Mouse (Mus musculus) C2C12 (cell line): ENCODE measurements around the gene Gm45837. TPM values are rescaled to one million over a fixed set of nuclear protein-coding genes. Genes with fewer than 3 reads are reported as not detected.

ENCODE experiments used
- H3K27me3 ChIP-seq: one replicate; pipeline ENCODE4 v1.6.1; 2011; ENCODE audit not compliant: control insufficient read depth, insufficient read depth, insufficient read length
- H3K36me3 ChIP-seq: one replicate; pipeline ENCODE4 v1.6.1; 2011; ENCODE audit not compliant: control insufficient read depth, insufficient read depth
- H3K4me3 ChIP-seq: one replicate; pipeline ENCODE4 v1.5.1; 2011; ENCODE audit warnings: mild to moderate bottlenecking, control low read depth; ENCODE audit not compliant: poor library complexity, insufficient read depth, severe bottlenecking
- H3K79me2 ChIP-seq: one replicate; pipeline ENCODE4 v1.6.1; 2011; ENCODE audit not compliant: control insufficient read depth, insufficient read depth
- H3K79me3 ChIP-seq: one replicate; pipeline ENCODE4 v1.6.1; 2011; ENCODE audit warnings: low read depth, control low read depth
- H3ac ChIP-seq: one replicate; pipeline ENCODE3; 2011; ENCODE audit warnings: low read depth; ENCODE audit not compliant: control insufficient read depth, insufficient read length
- CEBPB ChIP-seq: IDR thresholded peaks from one replicate; pipeline ENCODE4 v1.6.1; 2011; ENCODE audit warnings: low read depth, mild to moderate bottlenecking, control low read depth, moderate library complexity
- CTCF ChIP-seq: IDR thresholded peaks from one replicate; pipeline ENCODE4 v1.5.1; 2011; ENCODE audit not compliant: control insufficient read depth, insufficient read depth, insufficient read length
- FOSL1 ChIP-seq: IDR thresholded peaks from one replicate; pipeline ENCODE4 v1.8.0; 2011; ENCODE audit warnings: mild to moderate bottlenecking, low read length; ENCODE audit not compliant: poor library complexity, insufficient read depth, severe bottlenecking
- MAX ChIP-seq: IDR thresholded peaks from one replicate; pipeline ENCODE4 v1.6.1; 2011; ENCODE audit warnings: mild to moderate bottlenecking, control low read depth
- MYOD1 ChIP-seq: IDR thresholded peaks from one replicate; pipeline ENCODE4 v1.6.1; 2011; ENCODE audit warnings: low read depth; ENCODE audit not compliant: control insufficient read depth, insufficient read length
- MYOG ChIP-seq: IDR thresholded peaks from one replicate; pipeline ENCODE4 v1.6.1; 2011; ENCODE audit not compliant: control insufficient read depth, insufficient read length; ENCODE audit errors: extremely low read depth
- USF1 ChIP-seq: IDR thresholded peaks from one replicate; pipeline ENCODE4 v1.6.1; 2011; ENCODE audit warnings: low read depth, mild to moderate bottlenecking, control low read depth, moderate library complexity
- polyA plus RNA-seq: library from polyadenylated mRNA; unstranded; fragments of >200 nt; fragmentation: generic; extraction: Trizol; gene quantifications from one replicate; pipeline ENCODE4 v1.2.1, GENCODE M21; 2012; ENCODE audit warnings: missing spikeins

The Gm45837 gene
- polyA plus RNA-seq, 1 experiment, result not detected

- Histone ChIP-seq H3K79me3 (no peaks in the 10 kb centered on the region), H3K79me2 (no peaks in the 10 kb centered on the region), H3ac (no peak overlapping the region), H3K4me3 (no peak overlapping the region), H3K27me3 (peaks cover 18% of the 10 kb centered on the region), H3K36me3 (no peaks in the 10 kb centered on the region)
- TF ChIP-seq FOSL1 (no peak), MYOD1 (no peak), CEBPB (no peak), CTCF (no peak), MAX (no peak), USF1 (no peak), MYOG (no peak)
These were observed 45.6 kb downstream of the Gm45837 start for GRCm38 (mm10) chr7:101456318-101456717.

- H3K79me3 ChIP-seq, result no peaks in the 10 kb centered on the region
- no peaks in the 10 kb centered on the region for H3K36me3 ChIP-seq
- no peak overlapping the region for H3ac ChIP-seq
- H3K27me3 ChIP-seq, result peaks cover 18% of the 10 kb centered on the region
- no peak overlapping the region for H3K4me3 ChIP-seq
- no peaks in the 10 kb centered on the region for H3K79me2 ChIP-seq
- no peak for TF ChIP-seq MYOG
- TF ChIP-seq CEBPB, result no peak
- TF ChIP-seq MAX, result no peak
- TF ChIP-seq USF1, result no peak
- TF ChIP-seq FOSL1, result no peak
- no peak for TF ChIP-seq CTCF
- TF ChIP-seq MYOD1, result no peak
These were observed 46.1 kb downstream of the Gm45837 start for GRCm38 (mm10) chr7:101456789-101457188.

GRCm38 (mm10) chr7:101457283-101457682 lies 46.6 kb downstream of the Gm45837 start:
- peaks cover 15% of the 10 kb centered on the region for H3K27me3 ChIP-seq
- H3K79me3 ChIP-seq, result no peaks in the 10 kb centered on the region
- H3ac ChIP-seq, result no peak overlapping the region
- no peak for TF ChIP-seq CTCF
- no peak for TF ChIP-seq MYOD1
- no peak for TF ChIP-seq USF1
- no peak for TF ChIP-seq MAX
- TF ChIP-seq MYOG, result no peak
- TF ChIP-seq CEBPB, result no peak
- TF ChIP-seq FOSL1, result no peak
- H3K79me2 ChIP-seq, result no peaks in the 10 kb centered on the region
- no peaks in the 10 kb centered on the region for H3K36me3 ChIP-seq
- no peak overlapping the region for H3K4me3 ChIP-seq

DNA sequence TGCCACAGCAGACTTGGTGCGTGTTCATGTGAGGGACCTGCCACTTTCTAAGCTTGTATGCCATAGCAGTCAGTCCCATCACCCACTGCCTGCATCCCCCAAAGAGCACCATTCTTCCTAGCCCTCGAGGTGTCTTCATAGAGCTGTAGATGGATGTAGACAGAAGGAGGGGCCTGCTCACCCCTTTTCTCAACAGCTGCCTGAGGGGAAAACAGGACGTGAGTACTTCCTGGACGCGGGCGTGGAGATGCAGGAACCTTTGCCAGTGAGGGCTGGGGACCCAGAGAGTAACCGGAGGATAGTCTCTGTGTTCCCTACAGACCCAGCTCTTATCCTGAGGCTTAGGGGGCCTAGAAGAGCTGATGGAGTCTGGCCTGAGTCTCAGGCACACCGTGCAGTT lies 47.1 kb downstream of the Gm45837 start:
- peaks cover 15% of the 10 kb centered on the region for H3K27me3 ChIP-seq
- no peaks in the 10 kb centered on the region for H3K79me3 ChIP-seq
- no peaks in the 10 kb centered on the region for H3K79me2 ChIP-seq
- no peak overlapping the region for H3K4me3 ChIP-seq
- H3ac ChIP-seq, result no peak overlapping the region
- TF ChIP-seq MYOD1, result no peak
- no peak for TF ChIP-seq CTCF
- TF ChIP-seq FOSL1, result no peak
- TF ChIP-seq USF1, result no peak
- TF ChIP-seq MYOG, result no peak
- TF ChIP-seq MAX, result no peak
- TF ChIP-seq CEBPB, result no peak
- no peaks in the 10 kb centered on the region for H3K36me3 ChIP-seq

DNA sequence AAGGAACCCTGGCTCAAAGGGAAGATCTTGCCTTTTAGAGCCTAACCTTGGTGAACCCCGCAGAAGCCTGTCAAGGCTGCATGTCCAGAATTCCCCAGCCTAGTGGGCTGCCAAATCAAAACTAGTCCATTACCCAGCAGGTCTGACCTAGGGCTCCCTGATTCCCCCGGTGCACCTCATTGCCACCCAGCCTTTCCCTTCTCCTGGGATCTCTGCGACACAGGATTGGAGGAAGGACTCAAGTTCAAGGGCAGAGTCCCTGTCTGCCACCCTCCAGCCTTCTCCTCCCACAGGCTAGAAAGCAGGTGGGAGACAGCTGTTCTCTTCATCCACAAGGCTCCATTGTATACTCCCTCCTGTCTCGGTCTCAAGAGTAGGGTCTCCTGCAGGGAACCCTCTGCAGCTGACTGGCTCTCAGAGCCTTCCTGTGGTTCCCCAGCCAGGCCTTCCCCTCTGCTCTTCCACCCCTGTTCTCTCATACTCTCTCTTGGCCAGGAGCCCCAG lies 47.6 kb downstream of the Gm45837 start:
- Histone ChIP-seq H3K27me3 (peaks cover 15% of the 10 kb centered on the region), H3K36me3 (no peaks in the 10 kb centered on the region), H3ac (no peak overlapping the region), H3K79me2 (no peaks in the 10 kb centered on the region), H3K79me3 (no peaks in the 10 kb centered on the region), H3K4me3 (no peak overlapping the region)
- TF ChIP-seq FOSL1, result no peak
- TF ChIP-seq USF1, result no peak
- TF ChIP-seq CEBPB, result no peak
- no peak for TF ChIP-seq MYOD1
- TF ChIP-seq MYOG, result no peak
- TF ChIP-seq CTCF, result no peak
- no peak for TF ChIP-seq MAX
